31 mouse cellular contexts compared by ENCODE assay signal in the genomic region with DNA sequence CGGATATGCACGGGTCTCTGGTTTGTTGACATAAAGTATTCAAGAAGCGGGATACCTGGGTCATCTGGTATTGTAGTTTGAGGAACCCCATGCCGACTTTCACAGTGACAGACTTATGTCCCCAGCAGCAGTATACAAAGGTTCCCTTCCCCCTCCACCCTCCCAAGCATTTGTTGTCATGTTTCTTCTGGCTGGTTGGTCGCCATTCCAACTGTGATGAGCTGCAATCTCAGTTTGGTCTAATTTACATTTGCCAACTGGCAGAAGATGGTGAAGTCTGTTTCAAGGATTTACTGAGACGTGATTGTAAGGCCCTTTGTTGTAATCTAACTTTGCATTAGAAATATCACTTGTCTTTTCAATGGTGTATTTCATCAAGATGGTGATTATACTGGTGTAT. TPM values are rescaled to one million over a fixed set of nuclear protein-coding genes. Genes with fewer than 3 reads are reported as not detected.
DNase-seq lines count a peak whose midpoint lies in the region; ATAC-seq and TF ChIP-seq lines count a peak whose summit lies in the region.
"Had no signal": no experiment of that assay in that cellular context is flagged by ENCODE, and none has a peak within 500 bp of the region (broad histone marks: within the 10 kb centered on the region; RNA-seq: fewer than 3 reads in every experiment).

No protein-coding gene starts in this region.

- ATAC-seq in forebrain, embryonic 15.5 days (replicated peaks), result 0 out of 2 replicates have a peak, but pooled peaks have one; percentile 41
- ATAC-seq in forebrain, embryonic 12.5 days (ENCODE audit: low FRiP score), result no peak
- ATAC-seq in midbrain, postnatal 0 days (ENCODE audit: low FRiP score), result no peak
- no peak for ATAC-seq in midbrain, embryonic 16.5 days
- ATAC-seq: hindbrain, embryonic 16.5 days; inflammation-experienced regulatory T-cells, adult 6 months; intestine, embryonic 16.5 days; Patski had no signal

- no peaks in the 10 kb centered on the region for H3K36me3 ChIP-seq in forebrain, embryonic 15.5 days
- H3K36me3 ChIP-seq in forebrain, embryonic 12.5 days (replicated peaks), result no peaks in the 10 kb centered on the region
- H3K36me3 ChIP-seq in midbrain, postnatal 0 days (ENCODE audit: insufficient read depth, low read length), result no peaks in the 10 kb centered on the region
- no peaks in the 10 kb centered on the region for H3K36me3 ChIP-seq in midbrain, embryonic 16.5 days (ENCODE audit: control insufficient read depth, insufficient read depth, low read length)
- H3K36me3 ChIP-seq: hindbrain, embryonic 12.5 days had no signal

- H3K4me3 ChIP-seq in forebrain, embryonic 15.5 days, result no peak overlapping the region
- no peak overlapping the region for H3K4me3 ChIP-seq in forebrain, embryonic 12.5 days (replicated peaks)
- no peak overlapping the region for H3K4me3 ChIP-seq in midbrain, postnatal 0 days (ENCODE audit: low read depth, low read length)
- H3K4me3 ChIP-seq in midbrain, embryonic 16.5 days (ENCODE audit: low read depth, low read length), result no peak overlapping the region
- H3K4me3 ChIP-seq: hindbrain, embryonic 12.5 days had no signal

- no peak overlapping the region for H3K9ac ChIP-seq in forebrain, embryonic 15.5 days (replicated peaks)
- H3K9ac ChIP-seq in forebrain, embryonic 12.5 days, result no peak overlapping the region
- H3K9ac ChIP-seq in midbrain, postnatal 0 days (replicated peaks; ENCODE audit: low read length, poor library complexity, severe bottlenecking), result no peak overlapping the region
- H3K9ac ChIP-seq in midbrain, embryonic 16.5 days (ENCODE audit: low read depth, low read length), result no peak overlapping the region
- H3K9ac ChIP-seq: hindbrain, embryonic 12.5 days had no signal

- 65% methylated on average over 6 of the region's 6 CpGs for WGBS in forebrain, embryonic 15.5 days
- 82% methylated on average over 6 of the region's 6 CpGs for WGBS in forebrain, embryonic 12.5 days
- 81% methylated on average over 6 of the region's 6 CpGs for WGBS in midbrain, postnatal 0 days
- 70% methylated on average over 6 of the region's 6 CpGs for WGBS in midbrain, embryonic 16.5 days

- DNase-seq in cerebellum, postnatal 10 days, result peak; percentile 85 to 88
- DNase-seq in cerebellum, adult 9-10 months, result no peak
- DNase-seq in heart, adult 11 months, result peak; percentile 40
- DNase-seq in heart, adult 18-20 months, result no peak
- peak; percentile 10 for DNase-seq in midbrain, postnatal 0 days (ENCODE audit: low spot score)
- DNase-seq: adrenal gland, postnatal 10 days; adrenal gland, postnatal 36 days; cerebellum, adult 18-20 months; cerebellum, adult 9-11 months; gastrocnemius, postnatal 25 days; kidney, adult 18-20 months; kidney, adult 9 months had no signal

- no peak overlapping the region for H3K4me2 ChIP-seq in forebrain, embryonic 15.5 days (replicated peaks)
- no peak overlapping the region for H3K4me2 ChIP-seq in forebrain, embryonic 12.5 days
- H3K4me2 ChIP-seq in midbrain, postnatal 0 days (ENCODE audit: low read depth, low read length, poor library complexity, severe bottlenecking), result no peak overlapping the region
- no peak overlapping the region for H3K4me2 ChIP-seq in midbrain, embryonic 16.5 days (ENCODE audit: low read length)
- H3K4me2 ChIP-seq: heart, embryonic 11.5 days; hindbrain, embryonic 12.5 days had no signal

- H3K27ac ChIP-seq in forebrain, embryonic 15.5 days (replicated peaks), result no peak overlapping the region
- H3K27ac ChIP-seq in forebrain, embryonic 12.5 days, result no peak overlapping the region
- no peak overlapping the region for H3K27ac ChIP-seq in midbrain, postnatal 0 days (ENCODE audit: low read depth, low read length)
- H3K27ac ChIP-seq in midbrain, embryonic 16.5 days (ENCODE audit: low read length), result no peak overlapping the region
- H3K27ac ChIP-seq: hindbrain, embryonic 12.5 days had no signal

- TF ChIP-seq CTCF in midbrain, postnatal 0 days (IDR thresholded peaks at IDR 0.05), result no peak

- no peaks in the 10 kb centered on the region for H3K27me3 ChIP-seq in forebrain, embryonic 15.5 days
- no peaks in the 10 kb centered on the region for H3K27me3 ChIP-seq in forebrain, embryonic 12.5 days
- H3K27me3 ChIP-seq in midbrain, postnatal 0 days (ENCODE audit: insufficient read depth, low read length), result no peaks in the 10 kb centered on the region
- H3K27me3 ChIP-seq in midbrain, embryonic 16.5 days (ENCODE audit: control insufficient read depth, insufficient read depth, low read depth, low read length), result no peaks in the 10 kb centered on the region
- H3K27me3 ChIP-seq: hindbrain, embryonic 12.5 days; Patski had no signal

- H3K9me3 ChIP-seq in forebrain, embryonic 15.5 days, result no peaks in the 10 kb centered on the region
- H3K9me3 ChIP-seq in forebrain, embryonic 12.5 days, result no peaks in the 10 kb centered on the region
- no peaks in the 10 kb centered on the region for H3K9me3 ChIP-seq in midbrain, postnatal 0 days (ENCODE audit: low read length)
- no peaks in the 10 kb centered on the region for H3K9me3 ChIP-seq in midbrain, embryonic 16.5 days (replicated peaks; ENCODE audit: control insufficient read depth, low read length, poor library complexity, severe bottlenecking)
- H3K9me3 ChIP-seq: hindbrain, embryonic 12.5 days had no signal

- H3K4me1 ChIP-seq in forebrain, embryonic 15.5 days, result no peaks in the 10 kb centered on the region
- no peaks in the 10 kb centered on the region for H3K4me1 ChIP-seq in forebrain, embryonic 12.5 days
- no peaks in the 10 kb centered on the region for H3K4me1 ChIP-seq in midbrain, postnatal 0 days (ENCODE audit: insufficient read depth, low read length)
- no peaks in the 10 kb centered on the region for H3K4me1 ChIP-seq in midbrain, embryonic 16.5 days (ENCODE audit: control insufficient read depth, insufficient read depth, low read length)
- H3K4me1 ChIP-seq: hindbrain, embryonic 12.5 days had no signal

RNA-seq across cellular contexts. Expression of a gene that starts 19.4 kb away (rescaled TPM):
- polyA plus RNA-seq in forebrain, embryonic 15.5 days (2015; fragmentation: Nextera tagmentation; extraction: Ambion mirVana), result not detected in 2 replicates
- not detected in 2 replicates for polyA plus RNA-seq in forebrain, embryonic 12.5 days (2016; fragmentation: Nextera tagmentation; extraction: Ambion mirVana)
- not detected for total RNA-seq in heart, adult 18-20 months (2021)
- not detected in 2 replicates for total RNA-seq in midbrain, postnatal 0 days (2014; rRNA removed)
- not detected in 2 replicates for polyA plus RNA-seq in midbrain, postnatal 0 days (2015; fragmentation: Nextera tagmentation; extraction: Ambion mirVana)
- not detected in 2 replicates for polyA plus RNA-seq in midbrain, embryonic 16.5 days (2015; fragmentation: Nextera tagmentation; extraction: Ambion mirVana)
- total RNA-seq: adrenal gland, adult 18-20 months; adrenal gland, postnatal 10 days; adrenal gland, postnatal 36 days; gastrocnemius, adult 8-10 months; gastrocnemius, postnatal 25 days; heart, adult 8-10 months; heart, postnatal 25 days; hematopoietic stem cell, adult 5-6 weeks had no signal
- polyA plus RNA-seq: embryonic facial prominence, embryonic 11.5 days; embryonic facial prominence, embryonic 14.5 days; gonadal fat pad, adult 2 months; heart, embryonic 11.5 days; heart, embryonic 14.5 days; heart, postnatal 0 days; hindbrain, embryonic 12.5 days; hindbrain, embryonic 16.5 days; inflammation-experienced regulatory T-cells, adult 6 months; Patski had no signal

RNA-seq across cellular contexts. Expression of a gene that starts 39.6 kb away (rescaled TPM):
- not detected in 2 replicates for polyA plus RNA-seq in forebrain, embryonic 15.5 days (2015; fragmentation: Nextera tagmentation; extraction: Ambion mirVana)
- polyA plus RNA-seq in forebrain, embryonic 12.5 days (2016; fragmentation: Nextera tagmentation; extraction: Ambion mirVana), result not detected in 2 replicates
- total RNA-seq in heart, adult 18-20 months (2021), result not detected
- total RNA-seq in midbrain, postnatal 0 days (2014; rRNA removed), result not detected in 2 replicates
- polyA plus RNA-seq in midbrain, postnatal 0 days (2015; fragmentation: Nextera tagmentation; extraction: Ambion mirVana), result not detected in 2 replicates
- polyA plus RNA-seq in midbrain, embryonic 16.5 days (2015; fragmentation: Nextera tagmentation; extraction: Ambion mirVana), result not detected in 2 replicates
- total RNA-seq: adrenal gland, adult 18-20 months; adrenal gland, postnatal 10 days; adrenal gland, postnatal 36 days; gastrocnemius, adult 8-10 months; gastrocnemius, postnatal 25 days; heart, adult 8-10 months; heart, postnatal 25 days; hematopoietic stem cell, adult 5-6 weeks had no signal
- polyA plus RNA-seq: embryonic facial prominence, embryonic 11.5 days; embryonic facial prominence, embryonic 14.5 days; gonadal fat pad, adult 2 months; heart, embryonic 11.5 days; heart, embryonic 14.5 days; heart, postnatal 0 days; hindbrain, embryonic 12.5 days; hindbrain, embryonic 16.5 days; inflammation-experienced regulatory T-cells, adult 6 months; intestine, embryonic 16.5 days; Patski had no signal

Comparison
In these comparisons a context has a peak if more than half of its experiments do, and no peak if none do; other contexts are left out.
1. DNase-seq: peak in cerebellum, postnatal 10 days (2 of 2), heart, adult 11 months (single experiment) and midbrain, postnatal 0 days (single experiment); none in cerebellum, adult 9-10 months (single experiment) and heart, adult 18-20 months (0 of 2).